Mouse (Mus musculus): ENCODE measurements at regions not wholly inside any gene's neighbourhood (a gene's known extent, or its start where the extent isn't known, plus 50 kb on each side); places are given as distances from the start of the nearest gene placed in this dataset.

DNA sequence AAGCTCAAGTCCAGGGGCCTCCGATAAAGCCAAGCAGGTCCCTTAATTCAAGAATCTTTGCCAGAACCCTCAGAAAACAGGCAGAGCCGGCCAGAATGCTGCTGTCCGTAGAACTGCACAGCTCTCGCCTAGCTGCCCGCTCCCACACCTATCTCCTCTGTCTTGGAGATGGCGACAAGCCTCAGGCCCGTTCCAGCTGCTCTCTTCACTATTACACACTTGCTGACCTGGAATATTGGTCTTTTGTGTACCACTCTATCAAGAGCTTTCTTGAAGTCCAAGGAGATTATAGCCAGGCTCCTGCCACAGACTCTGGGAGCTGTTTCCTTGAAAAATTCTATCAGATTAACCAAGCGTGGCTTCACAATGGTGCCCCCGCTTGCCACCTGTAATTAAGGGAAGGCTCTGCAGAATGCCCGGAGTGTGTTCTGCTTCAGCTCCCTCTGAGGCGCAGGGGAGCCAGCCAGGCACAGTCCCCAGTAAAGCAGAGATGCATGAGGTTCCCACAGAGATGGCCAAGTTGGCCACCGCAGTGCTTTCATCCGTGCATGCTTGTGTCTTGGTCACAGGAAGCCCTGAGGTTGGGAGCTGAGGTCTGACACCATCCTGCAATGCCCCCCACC is 496.8 kb downstream of the Cdh26 start:
- in situ Hi-C loops (cut with MboI) = no loop called here

DNA sequence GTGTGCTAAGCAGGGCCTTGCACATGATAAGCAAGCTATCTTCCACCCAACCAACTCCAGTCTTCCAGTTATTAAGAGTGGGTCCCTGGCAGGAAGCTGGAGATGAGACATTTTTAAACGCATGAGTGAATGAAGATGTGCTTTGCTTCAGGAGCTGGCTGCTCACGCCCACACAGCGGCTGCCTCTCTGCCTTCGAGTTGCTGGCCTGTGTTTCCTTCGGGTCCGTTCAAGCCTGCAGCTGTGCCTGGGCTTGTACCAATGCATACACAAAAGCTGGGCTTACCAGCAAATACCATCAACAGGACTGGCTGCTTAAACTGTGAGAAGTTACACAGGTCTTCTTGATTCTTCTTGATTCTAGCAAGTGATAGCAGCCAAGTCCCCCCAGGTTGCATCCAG is 498.7 kb downstream of the Cdh26 start:
- in situ Hi-C loops (cut with MboI) = no loop called here

DNA sequence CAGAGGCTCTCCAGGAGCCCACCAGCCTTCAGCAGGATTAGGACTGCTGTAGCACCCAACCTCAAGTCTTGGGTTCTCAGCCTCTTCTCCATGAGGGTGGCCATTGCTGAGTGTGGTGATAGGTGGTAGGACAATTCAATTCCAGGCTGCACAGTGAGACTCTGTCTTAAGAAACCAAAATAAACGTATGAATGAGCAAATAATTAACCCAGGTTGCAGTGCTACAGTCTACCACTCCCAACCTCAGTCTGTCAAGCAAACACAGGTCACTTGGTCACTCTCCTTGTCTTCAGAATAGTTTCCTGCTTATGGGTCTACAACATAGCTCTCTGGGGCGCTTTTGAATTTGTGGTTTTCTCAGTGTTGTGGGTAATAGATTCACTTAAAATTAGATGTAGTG is 499.8 kb downstream of the Cdh26 start:
- in situ Hi-C loops (cut with MboI) = no loop called here

DNA sequence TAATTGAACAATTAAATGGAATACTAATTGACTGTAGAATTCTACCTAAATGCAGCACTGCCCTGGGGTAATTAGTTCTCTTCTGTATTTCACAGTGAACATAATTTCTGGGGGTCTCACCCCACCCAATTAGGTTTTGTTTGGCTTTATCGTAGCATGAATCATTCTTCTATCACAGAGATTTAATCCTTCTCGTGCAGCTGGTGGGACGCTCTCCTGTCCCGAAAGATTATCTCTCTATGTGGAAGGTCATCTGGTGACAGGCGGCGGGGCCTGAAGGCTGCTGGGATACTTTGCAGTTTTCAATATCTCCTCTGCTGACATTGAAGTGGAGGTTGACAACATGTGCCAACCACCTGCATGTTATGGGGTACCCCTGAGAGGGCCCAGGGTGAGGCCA is 493.8 kb upstream of the Cdh4 start:
- in situ Hi-C loops (cut with MboI) = no loop called here

DNA sequence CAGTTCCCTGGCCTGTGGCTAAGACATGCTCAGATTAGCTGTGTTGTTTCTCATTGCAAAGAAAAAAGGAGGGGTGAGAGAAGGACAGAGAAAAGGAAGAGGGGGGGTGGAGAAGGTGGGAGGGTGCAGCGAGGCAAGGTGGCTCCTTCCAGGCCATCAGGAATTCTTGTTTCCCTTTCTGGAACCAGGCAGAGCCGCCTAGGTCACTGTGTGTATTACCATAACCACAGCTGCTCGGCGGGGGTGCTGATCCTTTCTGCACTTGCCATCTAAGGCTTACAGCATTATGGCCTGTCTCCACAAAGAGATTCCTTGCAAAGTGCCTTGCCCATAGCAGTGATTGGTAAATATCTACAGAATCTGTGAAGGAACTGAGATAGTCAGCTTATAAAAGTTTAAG is 493.1 kb upstream of the Cdh4 start:
- in situ Hi-C loops (cut with MboI) = no loop called here

DNA sequence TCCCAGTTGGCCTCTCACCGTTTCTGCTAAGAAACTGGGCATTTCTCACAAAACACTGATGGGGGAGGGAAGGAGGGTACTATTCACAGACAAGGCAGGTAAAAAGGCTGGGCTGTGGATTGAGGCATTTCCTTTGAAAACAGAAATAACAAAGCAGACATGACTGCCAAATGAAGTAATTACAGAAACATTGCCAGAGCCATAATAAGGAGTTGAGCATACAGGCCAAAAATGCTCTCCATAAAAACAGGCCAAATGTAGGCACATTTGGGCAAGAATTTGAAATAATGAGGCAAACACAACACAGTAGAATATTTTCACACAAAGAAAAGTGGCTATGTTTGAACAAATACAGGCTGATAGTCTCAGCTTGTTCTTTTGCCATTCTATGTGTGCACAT is 491.9 kb upstream of the Cdh4 start:
- in situ Hi-C loops (cut with MboI) = no loop called here

DNA sequence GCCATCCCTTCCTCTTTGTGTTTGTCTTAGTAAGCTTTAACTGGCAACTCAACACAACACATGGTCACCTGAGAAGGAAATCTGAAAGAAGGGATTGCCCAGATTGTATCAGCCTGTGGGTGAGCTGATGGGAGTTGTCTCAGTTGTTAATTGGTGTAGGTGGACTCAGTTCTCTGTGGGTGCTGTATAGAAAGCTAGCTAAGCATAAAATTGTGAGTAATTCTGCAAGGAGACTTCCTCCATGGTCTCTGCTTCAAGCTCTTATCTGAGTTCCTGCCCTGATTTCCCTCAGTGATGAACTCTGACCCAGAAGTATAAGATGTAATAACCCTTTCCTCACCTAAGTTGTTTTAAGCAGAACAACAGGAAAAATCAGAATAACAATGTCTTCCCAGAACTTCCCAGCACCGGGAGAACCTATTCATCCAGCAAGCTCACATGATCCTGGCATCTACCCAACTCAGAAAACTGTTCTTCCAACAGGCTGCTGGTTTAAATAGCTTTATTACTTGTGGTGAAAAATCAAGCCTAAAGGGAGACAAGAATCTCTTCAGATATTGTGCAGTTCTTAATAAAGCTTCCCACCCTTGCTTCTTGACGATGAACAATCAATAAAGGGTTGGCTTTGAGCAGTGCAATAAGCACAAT is 487.7 kb upstream of the Cdh4 start:
- in situ Hi-C loops (cut with MboI) = no loop called here

DNA sequence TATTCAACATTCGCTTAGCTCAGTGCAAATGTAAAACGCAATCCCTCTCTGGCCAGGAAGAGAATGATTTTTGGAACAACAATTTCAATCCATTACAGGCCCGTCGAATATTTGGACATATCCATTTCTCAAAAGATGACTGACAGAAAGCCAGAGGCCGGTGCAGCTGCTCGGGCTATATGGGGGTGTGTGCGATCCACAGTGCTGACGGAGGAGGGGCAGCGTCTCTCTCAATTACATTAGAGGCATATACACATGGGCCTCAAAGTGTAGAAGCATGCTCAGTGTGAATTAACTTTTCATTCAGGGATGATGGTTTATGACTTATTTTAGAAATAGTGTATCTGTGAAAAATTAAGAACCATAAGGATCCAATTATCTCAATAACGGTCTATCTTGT is 483.4 kb upstream of the Cdh4 start:
- in situ Hi-C loops (cut with MboI) = no loop called here

DNA sequence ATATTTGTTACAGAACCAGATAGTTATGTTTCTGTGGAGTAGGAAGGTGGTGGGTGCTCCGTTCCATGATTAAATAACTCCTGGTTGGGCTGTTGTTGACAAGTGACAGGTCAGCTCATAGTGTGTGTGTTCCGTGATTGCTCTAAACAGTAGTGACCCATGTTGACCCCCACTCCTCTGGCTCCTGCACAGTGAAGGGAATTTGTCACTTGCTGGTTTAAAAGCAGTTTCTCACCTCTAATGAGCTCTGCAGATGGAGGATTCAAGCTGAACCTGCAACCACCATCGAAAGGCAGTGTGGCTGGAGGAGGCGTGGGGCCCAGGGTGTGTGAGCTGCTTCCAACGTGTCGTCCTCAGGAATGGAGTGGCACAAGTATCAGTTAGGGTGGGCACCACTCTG is 482.6 kb upstream of the Cdh4 start:
- in situ Hi-C loops (cut with MboI) = no loop called here

DNA sequence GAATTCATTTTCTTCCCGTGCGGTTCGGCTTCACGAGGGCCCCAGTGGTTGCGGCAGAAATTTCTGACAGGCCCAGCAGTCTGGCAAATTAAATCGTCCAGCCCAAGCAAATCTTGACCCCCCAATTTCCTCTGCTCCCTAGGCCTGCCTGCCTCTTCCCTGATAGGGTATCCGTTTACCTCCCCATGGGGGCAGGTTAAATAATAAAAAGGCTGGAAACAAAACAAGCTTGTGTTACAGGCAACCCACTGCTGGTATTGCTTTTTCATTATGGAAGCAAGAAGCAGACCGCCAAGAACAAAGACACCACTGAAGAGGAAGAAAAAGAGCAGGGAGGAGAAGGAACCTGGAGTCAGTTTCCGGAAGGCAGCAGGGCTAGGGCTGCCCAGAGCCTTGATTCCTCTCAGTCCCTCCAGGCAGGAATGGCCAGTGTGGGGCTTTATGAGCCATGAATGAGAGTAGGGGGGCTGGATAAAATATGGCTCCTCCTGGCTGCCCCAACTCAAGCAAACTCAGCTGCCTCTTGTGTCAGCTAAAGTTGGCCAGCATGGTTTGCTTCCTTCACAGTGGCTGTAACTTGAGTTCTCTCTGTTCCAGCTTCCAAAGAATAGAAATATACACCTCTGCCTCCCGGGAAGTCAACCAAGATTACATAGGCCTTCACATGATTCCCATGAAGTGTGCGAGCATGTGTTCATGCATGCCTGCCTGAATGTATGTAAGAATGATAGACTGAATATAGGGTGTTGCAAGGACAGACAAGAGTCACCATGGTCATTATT is 474.5 kb upstream of the Cdh4 start:
- in situ Hi-C loops (cut with MboI) = no loop called here

DNA sequence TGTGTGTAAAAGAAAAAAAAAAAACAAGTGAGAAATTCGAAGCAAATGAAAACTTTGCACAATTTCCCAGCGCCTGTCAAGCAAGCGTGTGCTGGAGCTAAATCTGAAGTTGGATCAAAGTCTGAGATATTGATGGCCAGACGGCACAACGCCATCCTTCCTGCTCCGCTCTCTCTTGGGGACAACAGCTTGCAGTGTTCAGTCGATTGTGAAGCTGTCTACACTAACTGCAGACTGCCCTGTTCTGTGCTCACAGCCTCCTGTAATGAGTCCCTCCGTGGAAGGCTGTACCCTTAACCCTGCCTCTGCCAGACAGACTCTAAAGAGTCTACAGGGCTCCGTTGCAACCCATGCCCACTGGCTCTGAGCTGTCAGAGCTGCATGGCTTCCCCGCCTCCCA is 472.5 kb upstream of the Cdh4 start:
- in situ Hi-C loops (cut with MboI) = no loop called here

DNA sequence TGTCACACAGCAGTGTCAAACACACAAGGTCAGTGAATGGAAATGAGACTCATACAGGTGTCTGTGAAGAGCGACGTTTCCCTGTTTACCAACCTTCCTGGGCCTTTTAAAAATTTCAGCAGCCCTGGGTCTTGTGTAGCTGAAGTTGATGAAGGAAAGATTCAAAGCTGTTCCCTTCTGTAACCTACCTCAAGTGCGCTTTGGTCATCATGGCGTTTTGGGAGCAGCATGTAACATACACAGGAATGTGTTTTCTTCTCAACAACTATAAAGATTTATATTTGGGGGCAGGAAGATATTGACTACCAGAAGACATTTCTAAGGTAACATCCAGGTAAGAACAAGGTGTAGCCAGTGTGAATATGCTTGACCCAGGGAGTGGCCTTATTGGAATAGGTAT is 466.9 kb upstream of the Cdh4 start:
- in situ Hi-C loops (cut with MboI) = no loop called here

DNA sequence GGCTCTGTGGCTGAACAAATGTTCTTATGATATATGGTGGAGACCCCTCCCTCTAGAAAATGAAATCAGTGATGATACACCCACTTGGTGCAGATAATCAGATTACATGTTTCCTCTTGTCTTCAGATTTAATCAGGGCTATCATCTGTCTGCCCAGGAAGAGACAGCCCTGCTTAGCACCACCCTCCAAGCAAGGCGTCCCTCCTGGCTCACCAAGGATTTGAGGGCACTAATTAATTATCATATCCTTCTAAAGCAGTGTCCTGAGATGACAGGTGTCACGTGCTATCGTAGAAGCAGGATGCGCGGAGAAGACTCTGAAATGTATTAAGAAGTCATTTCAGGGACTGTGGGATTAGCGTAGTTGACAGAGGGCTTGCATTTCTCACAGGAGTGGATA is 466.2 kb upstream of the Cdh4 start:
- in situ Hi-C loops (cut with MboI) = no loop called here

DNA sequence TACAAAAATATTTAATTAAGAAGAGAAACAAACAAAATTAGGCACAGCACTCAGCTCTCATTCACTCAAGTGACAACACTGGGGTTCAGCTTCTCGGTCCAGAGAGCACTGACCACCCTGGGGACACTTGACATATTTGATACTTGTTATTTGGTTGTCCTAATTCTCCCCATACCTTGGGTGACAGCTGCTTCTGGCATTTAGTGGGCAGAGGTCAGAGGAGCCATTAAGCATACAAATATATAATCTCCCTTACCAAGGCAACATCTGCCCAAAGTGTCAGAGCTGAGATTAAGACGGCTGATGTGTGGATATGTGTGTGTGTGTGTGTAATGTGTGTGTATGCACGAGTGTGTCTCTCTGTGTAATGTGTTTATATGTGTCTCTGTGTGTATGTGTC is 465.7 kb upstream of the Cdh4 start:
- in situ Hi-C loops (cut with MboI) = no loop called here

DNA sequence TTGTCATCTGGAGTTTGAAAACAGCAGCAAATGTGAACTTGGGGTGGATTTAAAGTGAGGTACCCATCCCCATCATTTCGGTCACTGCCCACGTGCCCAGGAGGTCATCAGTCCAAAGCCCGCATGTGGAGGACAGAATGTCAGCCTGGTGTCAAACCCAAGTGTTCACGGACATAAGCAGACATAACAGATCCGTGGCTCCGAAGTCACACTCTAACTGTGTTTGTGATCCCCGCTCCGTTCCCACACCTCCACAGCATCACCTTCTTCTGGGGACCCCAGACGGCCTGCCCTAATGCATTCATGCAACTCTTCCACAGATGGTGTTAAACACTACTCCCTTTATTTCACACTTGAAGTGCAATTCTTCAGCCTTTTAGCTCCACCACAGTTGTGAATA is 462.8 kb upstream of the Cdh4 start:
- in situ Hi-C loops (cut with MboI) = no loop called here

DNA sequence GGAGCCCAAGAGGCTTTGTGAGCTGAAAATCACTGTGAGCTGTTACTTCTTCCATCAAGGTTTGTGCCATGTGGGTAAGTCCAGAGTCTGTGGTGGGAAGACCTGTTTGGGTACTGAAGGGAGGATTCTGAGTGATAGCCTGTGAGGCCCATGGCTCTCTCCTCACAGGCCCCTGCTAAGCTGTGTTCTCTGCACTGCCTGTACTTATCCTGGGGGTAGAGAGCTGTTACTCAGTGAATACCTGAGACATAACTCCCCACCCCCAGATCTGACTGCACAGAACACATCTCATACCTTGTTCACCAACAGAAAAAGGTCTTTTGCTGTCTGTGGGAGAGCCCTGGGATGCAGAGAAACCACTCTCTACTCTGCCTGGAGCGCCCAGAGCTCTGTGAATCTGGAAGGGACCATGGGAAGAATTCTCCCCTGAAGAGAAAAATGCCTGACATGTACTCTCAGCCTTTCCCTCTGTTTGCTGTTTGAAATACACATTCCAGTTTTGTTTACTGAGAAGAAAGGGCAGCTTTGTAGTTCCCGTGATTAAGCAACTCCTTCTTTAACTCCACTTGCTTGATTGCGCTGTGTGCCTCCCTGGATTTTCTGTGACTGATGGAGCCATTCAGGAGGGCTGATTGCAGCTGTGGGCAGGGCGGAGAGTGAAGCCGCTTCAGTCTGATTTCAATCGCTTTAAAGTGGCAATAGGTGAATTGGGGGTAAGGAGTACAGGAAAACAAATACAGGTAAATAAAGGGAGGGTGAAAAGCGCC is 460.3 kb upstream of the Cdh4 start:
- in situ Hi-C loops (cut with MboI) = no loop called here

DNA sequence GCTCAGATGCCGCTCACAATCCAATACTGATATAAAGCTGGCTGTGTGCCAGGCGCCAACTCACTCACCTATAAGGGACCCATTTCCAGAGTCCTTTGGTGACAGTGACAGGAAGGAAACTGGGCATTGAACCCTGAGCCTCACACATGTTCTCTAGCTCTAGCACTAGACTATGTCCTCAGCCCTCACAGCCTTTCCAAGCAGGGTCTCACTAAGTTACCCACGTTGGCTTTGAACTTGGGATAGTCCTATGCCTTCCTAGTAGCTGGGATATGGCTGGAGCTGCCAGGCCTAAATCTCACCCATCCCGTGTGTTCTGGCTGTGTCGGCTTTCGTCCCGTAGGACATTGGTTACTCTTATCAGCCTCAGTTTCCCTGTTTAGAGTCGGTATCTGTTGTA is 458.4 kb upstream of the Cdh4 start:
- in situ Hi-C loops (cut with MboI) = no loop called here

DNA sequence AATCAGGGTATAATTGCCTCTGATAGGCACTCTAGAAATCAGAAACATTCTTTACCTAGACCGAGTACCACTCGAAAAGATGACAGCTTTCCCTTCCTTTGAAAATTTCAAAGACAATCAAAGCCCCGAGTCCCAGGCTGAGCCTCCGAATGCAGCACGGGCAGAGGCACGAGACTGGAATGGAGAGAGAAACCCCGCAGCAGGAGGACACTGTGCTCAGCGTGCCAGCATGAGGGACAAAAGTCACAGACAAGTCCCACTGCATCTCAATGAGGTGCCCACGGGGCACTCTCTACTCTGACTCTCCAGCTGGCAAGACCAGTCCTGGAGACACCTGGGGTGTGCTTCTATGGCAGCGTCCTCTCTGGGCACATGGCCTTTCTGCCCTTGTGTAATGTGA is 454.3 kb upstream of the Cdh4 start:
- in situ Hi-C loops (cut with MboI) = no loop called here

DNA sequence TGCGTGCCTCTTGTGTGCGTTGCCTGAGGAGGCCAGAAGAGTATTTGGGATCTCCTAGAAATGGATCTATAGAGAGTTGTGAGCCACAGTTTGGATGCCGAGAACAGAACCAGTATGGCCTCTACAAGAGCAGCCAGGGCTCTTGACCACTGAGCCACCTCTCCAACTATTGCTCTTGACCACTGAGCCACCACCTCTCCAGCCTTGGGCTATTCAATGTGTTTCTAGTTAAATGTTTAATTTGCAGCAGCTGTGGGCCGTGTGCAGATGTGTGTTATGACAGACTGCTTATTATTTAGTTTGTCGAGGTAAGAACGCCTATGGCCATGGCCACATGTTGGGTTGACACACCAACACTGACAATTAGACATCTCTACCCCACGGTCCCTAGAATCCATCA is 452.9 kb upstream of the Cdh4 start:
- in situ Hi-C loops (cut with MboI) = no loop called here

DNA sequence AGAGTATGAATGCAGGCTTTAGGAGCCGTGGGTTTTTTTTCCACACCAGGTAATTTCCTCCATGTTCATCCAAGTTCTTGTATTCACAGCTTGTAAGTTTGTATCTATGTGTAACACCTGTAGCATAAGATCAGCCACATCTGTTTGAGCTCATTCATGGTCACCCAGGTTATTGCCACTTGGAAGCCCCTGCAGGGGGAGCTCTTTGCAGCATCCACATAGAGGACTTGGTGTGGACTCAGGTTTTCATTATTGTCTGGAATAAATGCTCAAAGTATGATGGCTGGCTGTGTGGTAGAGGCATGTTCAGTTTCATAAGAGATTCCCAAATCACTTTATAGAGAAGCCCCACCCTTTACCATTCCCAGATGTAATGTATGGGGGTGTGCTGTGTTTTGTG is 452.4 kb upstream of the Cdh4 start:
- in situ Hi-C loops (cut with MboI) = no loop called here

DNA sequence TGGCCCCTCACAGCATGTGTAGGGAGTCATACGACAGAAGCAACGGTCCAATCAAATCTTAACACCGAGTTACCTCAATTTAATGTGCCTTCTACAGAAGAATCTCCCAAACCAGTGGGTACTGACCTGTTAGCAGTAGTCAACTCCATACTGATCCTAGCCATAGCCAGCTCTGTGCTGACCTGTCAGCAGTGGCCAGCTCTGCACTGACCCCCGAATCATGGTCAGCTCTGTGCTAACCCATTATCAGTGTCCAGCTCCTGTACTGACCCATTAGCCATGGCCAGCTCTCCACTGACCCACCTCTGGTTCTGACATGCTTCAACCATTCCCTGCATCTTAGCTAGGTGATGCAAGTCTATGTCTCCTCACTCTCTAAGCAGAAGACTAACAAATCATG is 451.3 kb upstream of the Cdh4 start:
- in situ Hi-C loops (cut with MboI) = no loop called here

DNA sequence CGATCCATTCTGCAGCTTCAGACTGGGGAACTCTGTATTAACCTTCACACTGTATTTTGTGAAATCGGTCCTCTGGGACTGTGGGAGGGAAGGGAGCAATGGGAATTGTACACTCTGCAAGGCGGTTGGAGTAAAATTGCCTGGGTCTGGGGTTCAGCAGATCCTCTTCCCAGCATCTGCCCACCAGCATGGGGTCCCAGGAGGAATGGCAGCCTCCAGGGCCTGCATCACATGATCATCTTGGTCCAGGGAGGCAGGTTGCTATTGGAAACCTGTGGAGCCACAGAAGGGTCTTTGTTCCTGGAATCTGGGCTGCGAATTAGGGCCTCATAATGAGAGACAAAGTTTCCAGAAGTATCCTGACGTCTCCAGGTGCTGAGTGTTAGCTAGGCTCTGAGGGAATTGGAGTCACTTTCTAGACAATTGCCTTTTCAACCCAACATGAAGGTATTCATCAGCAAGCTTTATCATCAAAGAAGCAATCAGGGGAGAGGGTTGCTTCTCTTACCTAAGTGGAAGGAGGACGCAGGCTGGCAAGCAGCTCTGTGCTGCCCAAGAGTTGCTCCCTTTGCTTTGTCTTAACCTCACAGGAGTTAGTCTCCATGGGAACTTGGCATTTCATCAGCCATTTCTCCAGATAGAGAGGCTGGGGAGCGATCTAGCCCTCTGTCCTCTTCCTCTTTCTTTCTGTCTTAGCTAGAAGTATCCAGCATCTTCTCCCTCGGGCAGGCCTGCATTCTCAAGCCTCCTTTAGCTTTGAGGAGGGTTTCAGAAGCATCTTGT is 449.7 kb upstream of the Cdh4 start:
- in situ Hi-C loops (cut with MboI) = no loop called here
